Mouse (Mus musculus) embryonic facial prominence, embryonic 11.5 days (tissue): ENCODE measurements around the gene Yap1. TPM values are rescaled to one million over a fixed set of nuclear protein-coding genes. Genes with fewer than 3 reads are reported as not detected.

Source experiments
- ATAC-seq: fragments of 200-750 bp; cut with Nextera tagmentation; replicated peaks from 2 replicates; pipeline ENCODE4 v1.8.0; 2017; ENCODE audit warnings: low read depth; ENCODE audit not compliant: insufficient number of reproducible peaks, low FRiP score, low TSS enrichment
- DNase-seq: peaks from one replicate; pipeline ENCODE4 v3.0.0-alpha.2; 2015; ENCODE audit warnings: low spot score
- H3K27ac ChIP-seq: fragments of 300-500 bp; sonication (generic); replicated peaks from 2 replicates; pipeline ENCODE4 v1.5.1; 2014; ENCODE audit warnings: mild to moderate bottlenecking, low read depth, low read length, control low read depth
- H3K27me3 ChIP-seq: fragments of 300-500 bp; sonication (generic); 2 replicates; pipeline ENCODE4 v1.6.1; 2014; ENCODE audit warnings: mild to moderate bottlenecking, low read length, moderate library complexity, mixed read lengths; ENCODE audit not compliant: control insufficient read depth, insufficient read depth
- H3K36me3 ChIP-seq: fragments of 300-500 bp; sonication (generic); replicated peaks from 2 replicates; pipeline ENCODE4 v1.6.1; 2014; ENCODE audit warnings: low read depth, mild to moderate bottlenecking, low read length, moderate library complexity, mixed read lengths; ENCODE audit not compliant: control insufficient read depth, insufficient read depth
- H3K4me1 ChIP-seq: fragments of 300-500 bp; sonication (generic); 2 replicates; pipeline ENCODE4 v1.6.1; 2014; ENCODE audit warnings: low read length, mixed read lengths; ENCODE audit not compliant: control insufficient read depth, insufficient read depth
- H3K4me2 ChIP-seq: fragments of 300-500 bp; sonication (generic); 2 replicates; pipeline ENCODE4 v1.6.1; 2014; ENCODE audit warnings: low read depth, mild to moderate bottlenecking, control low read depth, low read length, moderate library complexity
- H3K4me3 ChIP-seq: fragments of 300-500 bp; sonication (generic); 2 replicates; pipeline ENCODE4 v1.5.1; 2014; ENCODE audit warnings: low read depth, low read length, control low read depth
- H3K9ac ChIP-seq: fragments of 300-500 bp; sonication (generic); replicated peaks from 2 replicates; pipeline ENCODE4 v1.6.1; 2014; ENCODE audit warnings: mild to moderate bottlenecking, control low read depth, low read length
- H3K9me3 ChIP-seq: fragments of 300-500 bp; sonication (generic); replicated peaks from 2 replicates; pipeline ENCODE4 v1.6.1; 2016; ENCODE audit warnings: mild to moderate bottlenecking, low read length, inconsistent platforms, mixed read lengths; ENCODE audit not compliant: control insufficient read depth
- WGBS: fragments of 180-500 bp; shearing (Covaris S2); extraction: QIAGEN DNeasy Blood & Tissue Kit; methylation state at CpG from one replicate; pipeline ENCODE4 v1.1.7; 2014; 5-methylcytosine and 5-hydroxymethylcytosine counted together
- polyA plus RNA-seq: library from polyadenylated mRNA; unstranded; fragments of >200 nt; fragmentation: Nextera tagmentation; extraction: Ambion mirVana; gene quantifications from 2 replicates; pipeline ENCODE4 v1.2.1, GENCODE M21; 2014

The Yap1 gene
- polyA plus RNA-seq, 1 experiment from 2014 or later, result 41.9 TPM

GRCm38 (mm10) chr9:7929552-7929951 is 74.8 kb downstream of the Yap1 start:
- Histone ChIP-seq H3K9me3 (peaks cover 6% of the 10 kb centered on the region; the same call in 1 of the 2 replicates), H3K4me1 (no peaks in the 10 kb centered on the region), H3K27me3 (no peaks in the 10 kb centered on the region), H3K27ac (no peak overlapping the region), H3K36me3 (peaks cover 24% of the 10 kb centered on the region), H3K4me2 (no peak overlapping the region), H3K4me3 (no peak overlapping the region), H3K9ac (no peak overlapping the region)
- DNase-seq, result no peak
- ATAC-seq, result no peak
- 89% methylated on average over 6 of the region's 6 CpGs for WGBS

- 84% methylated on average over 3 of the region's 3 CpGs for WGBS
- Histone ChIP-seq H3K27ac (no peak overlapping the region), H3K27me3 (no peaks in the 10 kb centered on the region), H3K4me3 (no peak overlapping the region), H3K9ac (no peak overlapping the region), H3K4me2 (no peak overlapping the region), H3K36me3 (peaks cover 17% of the 10 kb centered on the region), H3K4me1 (no peaks in the 10 kb centered on the region), H3K9me3 (peaks cover 6% of the 10 kb centered on the region; the same call in 1 of the 2 replicates)
- DNase-seq, result no peak
- no peak for ATAC-seq
Measured at GRCm38 (mm10) chr9:7928866-7929265, 75.5 kb downstream of the Yap1 start.

- Histone ChIP-seq H3K4me3 (no peak overlapping the region), H3K9ac (no peak overlapping the region), H3K27ac (no peak overlapping the region), H3K9me3 (peaks cover 6% of the 10 kb centered on the region; the same call in 1 of the 2 replicates), H3K4me2 (no peak overlapping the region), H3K4me1 (no peaks in the 10 kb centered on the region), H3K27me3 (no peaks in the 10 kb centered on the region), H3K36me3 (peaks cover 14% of the 10 kb centered on the region)
- no peak for ATAC-seq
- DNase-seq, result no peak
- 87% methylated on average over 3 of the region's 3 CpGs for WGBS
Measured at GRCm38 (mm10) chr9:7928207-7928793, 76.1 kb downstream of the Yap1 start.

GRCm38 (mm10) chr9:7914925-7915324 is 89.5 kb downstream of the Yap1 start:
- no peak overlapping the region for H3K4me3 ChIP-seq
- ATAC-seq, result no peak
- 62% methylated on average over 8 of the region's 8 CpGs for WGBS

GRCm38 (mm10) chr9:7914487-7914886 is 89.9 kb downstream of the Yap1 start:
- Histone ChIP-seq H3K4me2 (peak overlapping the region; percentile 36), H3K27me3 (no peaks in the 10 kb centered on the region), H3K4me3 (peak overlapping the region; percentile 6; the same call in 1 of the 2 replicates), H3K4me1 (no peaks in the 10 kb centered on the region), H3K36me3 (no peaks in the 10 kb centered on the region), H3K27ac (no peak overlapping the region), H3K9me3 (no peaks in the 10 kb centered on the region), H3K9ac (no peak overlapping the region)
- WGBS, result 2% methylated on average over 11 of the region's 11 CpGs
- DNase-seq (peak; percentile 90), ATAC-seq (peak; percentile 88)

More at GRCm38 (mm10) chr9:7914925-7915324, 89.5 kb downstream of the Yap1 start:
- H3K9ac ChIP-seq, result no peak overlapping the region
- no peak overlapping the region for H3K27ac ChIP-seq
- no peak overlapping the region for H3K4me2 ChIP-seq
- H3K4me1 ChIP-seq, result no peaks in the 10 kb centered on the region
- H3K36me3 ChIP-seq, result no peaks in the 10 kb centered on the region
- DNase-seq, result no peak
- H3K9me3 ChIP-seq, result no peaks in the 10 kb centered on the region
- no peaks in the 10 kb centered on the region for H3K27me3 ChIP-seq

GRCm38 (mm10) chr9:7913953-7914352 is 90.4 kb downstream of the Yap1 start:
- H3K4me3 ChIP-seq, result peak overlapping the region; percentile 6; the same call in 1 of the 2 replicates
- H3K9ac ChIP-seq, result no peak overlapping the region
- peak; percentile 60; the same call in 1 of the 2 replicates for ATAC-seq
- no peaks in the 10 kb centered on the region for H3K27me3 ChIP-seq
- 54% methylated on average over 19 of the region's 19 CpGs for WGBS
- no peak for DNase-seq
- peak overlapping the region; percentile 36 for H3K4me2 ChIP-seq
- H3K4me1 ChIP-seq, result no peaks in the 10 kb centered on the region
- no peaks in the 10 kb centered on the region for H3K36me3 ChIP-seq
- no peak overlapping the region for H3K27ac ChIP-seq
- no peaks in the 10 kb centered on the region for H3K9me3 ChIP-seq

- no peak overlapping the region for H3K27ac ChIP-seq
- DNase-seq (no peak), ATAC-seq (no peak)
- H3K4me2 ChIP-seq, result no peak overlapping the region
- H3K36me3 ChIP-seq, result no peaks in the 10 kb centered on the region
- 87% methylated on average over 2 of the region's 2 CpGs for WGBS
- no peaks in the 10 kb centered on the region for H3K4me1 ChIP-seq
- H3K9me3 ChIP-seq, result no peaks in the 10 kb centered on the region
- H3K4me3 ChIP-seq, result no peak overlapping the region
- H3K9ac ChIP-seq, result no peak overlapping the region
- H3K27me3 ChIP-seq, result no peaks in the 10 kb centered on the region
Measured at GRCm38 (mm10) chr9:7907351-7907985, 96.9 kb downstream of the Yap1 start.

- Histone ChIP-seq H3K4me1 (no peaks in the 10 kb centered on the region), H3K9me3 (no peaks in the 10 kb centered on the region), H3K36me3 (no peaks in the 10 kb centered on the region), H3K9ac (no peak overlapping the region), H3K27me3 (no peaks in the 10 kb centered on the region), H3K27ac (no peak overlapping the region), H3K4me3 (no peak overlapping the region), H3K4me2 (no peak overlapping the region)
- 73% methylated on average over 1 of the region's 1 CpGs for WGBS
- DNase-seq, result no peak
- no peak for ATAC-seq
Measured at GRCm38 (mm10) chr9:7906564-7906963, 97.8 kb downstream of the Yap1 start.
